Mouse (Mus musculus) limb, embryonic 10.5 days (tissue): ENCODE measurements around the gene Tmprss4. TPM values are rescaled to one million over a fixed set of nuclear protein-coding genes. Genes with fewer than 3 reads are reported as not detected.

Experiments used
- DNase-seq: peaks from one replicate; pipeline ENCODE4 v3.0.0-alpha.2; 2017; ENCODE audit warnings: low spot score
- H3K27ac ChIP-seq: fragments of 300-500 bp; sonication (generic); 2 replicates; pipeline ENCODE4 v1.5.1; 2016; ENCODE audit warnings: mild to moderate bottlenecking
- H3K27me3 ChIP-seq: fragments of 300-500 bp; sonication (generic); 2 replicates; pipeline ENCODE4 v1.6.1; 2016; ENCODE audit warnings: low read depth, mild to moderate bottlenecking; ENCODE audit not compliant: poor library complexity, severe bottlenecking
- H3K36me3 ChIP-seq: fragments of 300-500 bp; sonication (generic); 2 replicates; pipeline ENCODE4 v1.6.1; 2016; ENCODE audit warnings: mild to moderate bottlenecking, moderate library complexity
- H3K4me1 ChIP-seq: fragments of 300-500 bp; sonication (generic); 2 replicates; pipeline ENCODE4 v1.6.1; 2016
- H3K4me3 ChIP-seq: fragments of 300-500 bp; sonication (generic); 2 replicates; pipeline ENCODE4 v1.5.1; 2016; ENCODE audit warnings: mild to moderate bottlenecking, moderate library complexity
- H3K9me3 ChIP-seq: fragments of 300-500 bp; sonication (generic); replicated peaks from 2 replicates; pipeline ENCODE4 v1.6.1; 2016; ENCODE audit warnings: mild to moderate bottlenecking
- WGBS: fragments of 180-500 bp; shearing (Covaris S2); methylation state at CpG from one replicate; pipeline ENCODE4 v1.1.7; 2016; 5-methylcytosine and 5-hydroxymethylcytosine counted together
- polyA plus RNA-seq: library from polyadenylated mRNA; unstranded; fragments of >200 nt; fragmentation: Nextera tagmentation; extraction: Ambion mirVana; gene quantifications from 2 replicates; pipeline ENCODE4 v1.2.1, GENCODE M21; 2016

The Tmprss4 gene
- polyA plus RNA-seq, 1 experiment from 2014 or later = 0.43 TPM

DNA sequence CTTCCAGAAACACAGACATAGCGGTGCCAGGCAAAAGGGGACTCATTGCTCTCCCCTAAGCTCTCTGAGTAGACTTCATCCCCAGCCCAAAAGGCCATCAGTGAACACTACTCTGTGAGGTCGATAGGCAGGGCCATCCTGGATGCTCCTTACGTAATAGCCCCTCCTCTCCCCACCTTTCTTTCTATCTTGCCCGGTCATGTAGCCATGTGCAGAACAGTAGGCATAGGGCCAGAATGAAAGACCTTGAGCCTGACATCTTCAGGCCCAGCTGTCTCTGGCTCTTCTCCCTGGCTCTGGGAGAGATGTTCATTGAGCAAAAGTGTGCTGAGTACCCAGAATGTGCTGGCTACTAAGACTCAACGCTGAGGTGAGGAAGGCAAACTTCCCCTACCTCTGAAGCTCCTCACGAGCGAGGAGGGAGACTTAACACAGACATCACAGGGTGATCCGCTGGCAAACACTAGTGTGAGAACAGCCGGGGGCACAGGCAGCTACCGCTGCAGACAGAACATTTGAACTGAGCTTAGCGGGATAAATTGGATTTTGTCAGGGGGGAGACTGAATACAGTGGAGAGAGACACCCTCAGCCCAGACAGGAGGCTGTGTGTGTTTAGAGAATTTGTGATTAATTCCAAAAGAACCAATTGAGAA, 11.8 kb upstream of the Tmprss4 start:
- H3K27me3 ChIP-seq = no peaks in the 10 kb centered on the region
- H3K36me3 ChIP-seq = no peaks in the 10 kb centered on the region
- DNase-seq = no peak
- no peak overlapping the region for H3K4me3 ChIP-seq
- H3K27ac ChIP-seq = no peak overlapping the region
- H3K9me3 ChIP-seq = no peaks in the 10 kb centered on the region
- H3K4me1 ChIP-seq = no peaks in the 10 kb centered on the region
- 80% methylated on average over 11 of the region's 11 CpGs for WGBS

DNA sequence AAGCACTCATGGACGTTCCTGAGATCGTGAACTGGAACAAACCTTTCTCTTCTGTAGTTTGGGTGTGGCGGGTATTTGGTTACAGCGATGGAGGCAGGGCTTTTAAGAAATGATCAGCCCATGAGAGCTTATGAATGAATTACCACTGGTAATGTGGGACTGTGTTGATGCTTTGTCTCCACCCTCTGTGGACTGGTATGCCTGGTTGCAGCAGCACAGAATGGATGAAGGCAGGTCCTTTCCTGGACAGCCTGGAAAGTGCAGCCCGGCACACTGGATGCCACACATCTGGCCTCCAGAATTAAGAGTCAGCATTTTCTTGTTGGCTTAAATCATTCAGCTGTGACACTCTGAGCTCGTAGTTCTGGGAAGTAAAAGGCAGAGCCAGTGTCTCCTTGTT, 8.1 kb upstream of the Tmprss4 start:
- no peak for DNase-seq
- Histone ChIP-seq H3K36me3 (no peaks in the 10 kb centered on the region), H3K27me3 (no peaks in the 10 kb centered on the region), H3K4me3 (no peak overlapping the region), H3K9me3 (no peaks in the 10 kb centered on the region), H3K4me1 (no peaks in the 10 kb centered on the region), H3K27ac (no peak overlapping the region)
- WGBS = 83% methylated on average over 6 of the region's 6 CpGs

DNA sequence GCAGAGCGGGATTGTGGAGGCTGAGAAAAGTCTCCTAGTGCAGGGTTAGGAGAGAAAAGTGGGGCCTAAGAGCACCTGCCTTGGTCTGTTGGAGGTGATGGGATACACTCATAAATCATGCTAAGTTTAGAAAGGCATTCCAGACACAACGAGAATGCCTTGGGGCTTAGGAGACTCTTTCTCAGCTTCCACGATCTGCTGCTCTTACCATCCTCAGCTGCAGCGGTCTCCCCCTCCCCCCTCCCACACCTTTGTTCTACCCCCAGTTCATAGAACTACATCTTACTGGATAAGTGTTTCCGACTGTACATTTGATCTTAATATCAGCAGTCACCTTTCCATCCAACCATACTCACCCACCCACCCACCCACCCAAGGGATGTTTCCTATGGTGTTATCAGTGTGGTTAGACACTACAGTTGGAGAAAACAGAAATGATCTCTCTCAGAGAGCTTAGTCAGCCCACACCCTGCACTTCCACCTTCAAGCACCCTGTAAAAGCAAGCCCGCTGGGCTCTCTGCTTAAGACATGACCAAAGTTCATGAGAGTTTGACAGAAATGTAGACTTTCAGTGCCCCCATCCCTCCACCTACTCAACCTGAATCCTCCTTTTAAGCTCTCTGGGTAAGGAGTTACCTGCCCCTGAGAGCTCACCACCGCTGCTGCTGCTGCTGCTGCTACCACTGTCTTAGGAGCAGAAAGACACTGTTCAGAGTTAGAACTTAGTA, 3.3 kb upstream of the Tmprss4 start:
- Histone ChIP-seq H3K4me3 (no peak overlapping the region), H3K9me3 (no peaks in the 10 kb centered on the region), H3K27me3 (no peaks in the 10 kb centered on the region), H3K4me1 (peaks cover 10% of the 10 kb centered on the region), H3K36me3 (no peaks in the 10 kb centered on the region), H3K27ac (no peak overlapping the region)
- DNase-seq = no peak
- 72% methylated on average over 7 of the region's 7 CpGs for WGBS

DNA sequence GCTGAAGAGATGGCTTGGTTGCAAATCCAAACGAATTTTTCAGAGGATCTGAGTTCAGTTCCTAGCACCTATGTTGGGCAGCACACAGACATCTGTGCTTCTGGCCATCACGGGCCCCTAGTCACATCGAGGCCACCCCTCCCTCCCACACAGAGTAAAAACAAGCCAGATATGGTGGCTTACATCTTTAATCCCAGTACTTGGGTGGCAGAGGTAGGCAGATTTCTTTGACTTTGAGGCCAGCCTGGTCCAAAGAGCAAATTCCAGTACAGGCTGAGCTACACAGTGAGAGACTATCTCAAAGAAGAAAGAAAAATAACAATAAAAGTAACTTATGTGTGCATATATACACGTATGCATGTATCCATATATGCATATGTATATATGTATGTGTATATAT, 2.2 kb upstream of the Tmprss4 start:
- H3K27ac ChIP-seq = no peak overlapping the region
- H3K4me3 ChIP-seq = no peak overlapping the region
- no peaks in the 10 kb centered on the region for H3K36me3 ChIP-seq
- no peaks in the 10 kb centered on the region for H3K27me3 ChIP-seq
- H3K9me3 ChIP-seq = no peaks in the 10 kb centered on the region
- WGBS = 74% methylated on average over 4 of the region's 4 CpGs
- H3K4me1 ChIP-seq = peaks cover 10% of the 10 kb centered on the region
- no peak for DNase-seq

DNA sequence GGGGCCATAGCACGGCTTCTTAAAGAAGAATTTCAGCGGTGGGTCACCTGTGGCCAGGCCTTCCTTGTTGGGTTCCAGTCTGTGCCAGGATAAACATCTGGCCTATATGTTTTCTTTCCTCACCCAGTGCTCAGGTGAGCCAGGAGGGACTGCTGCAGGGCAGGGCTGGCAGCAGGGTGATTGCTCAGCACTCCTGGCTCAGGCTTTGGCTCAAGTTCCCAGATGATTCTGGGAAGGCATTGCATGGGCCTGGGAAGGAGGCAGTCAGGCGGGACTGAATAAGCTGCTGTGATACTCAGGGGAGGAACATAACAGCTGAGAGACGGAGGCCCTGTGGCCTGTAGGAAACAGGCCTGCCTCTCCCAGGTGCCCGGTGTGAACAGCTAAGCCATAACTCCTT, 1.3 kb upstream of the Tmprss4 start:
- no peak for DNase-seq
- Histone ChIP-seq H3K4me3 (no peak overlapping the region), H3K4me1 (peaks cover 10% of the 10 kb centered on the region), H3K27me3 (no peaks in the 10 kb centered on the region), H3K9me3 (no peaks in the 10 kb centered on the region), H3K27ac (0 out of 2 replicates have a peak overlapping the region, but pooled peaks have one; percentile 14), H3K36me3 (no peaks in the 10 kb centered on the region)
- 86% methylated on average over 5 of the region's 5 CpGs for WGBS

DNA sequence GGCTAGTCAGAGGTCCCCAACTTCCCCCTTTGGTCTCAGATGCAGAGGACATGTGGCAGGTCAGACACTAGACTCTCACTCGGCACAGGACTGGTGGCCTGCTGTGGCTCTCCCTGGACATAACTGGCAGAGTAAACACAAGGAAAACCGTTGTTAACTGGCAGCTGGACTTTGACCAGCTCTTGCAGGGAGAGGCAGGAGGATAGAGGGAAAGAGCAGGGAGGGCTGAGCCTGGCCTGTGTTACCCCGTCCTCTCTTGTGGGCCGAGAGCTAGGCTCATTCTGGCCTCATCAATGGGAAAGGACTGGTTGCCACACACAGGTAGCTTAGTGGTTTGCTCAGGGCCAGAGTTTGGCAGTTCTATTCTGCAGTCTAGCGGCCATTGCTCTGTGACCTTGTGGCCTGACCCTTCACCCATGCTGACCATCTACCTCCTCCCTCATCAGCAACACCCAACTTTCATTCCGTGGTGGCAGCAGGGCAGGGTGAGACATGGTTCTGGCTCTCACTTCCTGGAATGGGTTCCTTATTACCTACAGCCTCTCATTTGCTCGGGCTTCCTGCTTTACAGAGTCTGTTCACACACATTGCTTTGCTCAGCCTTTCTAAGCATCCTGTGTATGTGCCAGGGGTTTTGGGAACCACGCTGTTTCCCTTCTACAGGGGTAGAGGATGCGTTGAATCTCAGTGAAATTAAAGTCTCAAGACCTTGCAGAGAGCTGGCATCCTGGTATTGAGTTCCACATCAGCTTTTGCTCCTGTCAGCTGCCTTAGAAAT, 1.7 kb downstream of the Tmprss4 start:
- no peak overlapping the region for H3K4me3 ChIP-seq
- no peak for DNase-seq
- H3K27me3 ChIP-seq = no peaks in the 10 kb centered on the region
- H3K9me3 ChIP-seq = no peaks in the 10 kb centered on the region
- no peaks in the 10 kb centered on the region for H3K36me3 ChIP-seq
- H3K27ac ChIP-seq = no peak overlapping the region
- WGBS = 74% methylated on average over 9 of the region's 9 CpGs
- peaks cover 14% of the 10 kb centered on the region for H3K4me1 ChIP-seq

DNA sequence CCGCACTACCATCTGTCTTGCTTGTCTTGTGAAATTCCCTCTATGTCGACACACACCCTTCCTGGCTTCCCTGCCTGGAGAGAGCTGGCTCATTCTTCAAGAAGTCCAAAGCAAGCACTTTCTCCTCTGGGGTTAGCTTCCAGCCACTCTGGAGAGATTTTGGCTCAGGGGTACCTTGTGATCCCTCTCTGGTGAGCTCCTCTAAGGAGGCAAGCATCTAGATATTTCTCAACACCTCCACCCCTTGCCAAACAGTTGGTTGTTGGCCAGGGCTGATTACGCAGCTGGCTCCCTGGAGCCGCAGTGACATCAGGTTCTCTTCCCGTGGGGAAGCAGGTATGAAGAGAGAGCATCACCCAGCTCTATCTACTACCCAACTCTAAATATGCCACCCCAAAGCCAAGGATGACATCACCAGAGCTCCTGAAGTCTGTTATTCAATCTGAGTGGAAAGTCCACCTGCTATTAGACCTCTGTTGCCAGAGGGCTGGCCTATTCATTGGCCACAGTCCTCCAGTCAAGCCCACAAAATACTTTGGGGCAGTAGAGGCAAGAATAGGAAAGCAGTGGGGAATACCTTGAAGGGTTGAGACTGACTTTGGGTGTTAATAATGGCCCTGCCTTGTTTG, 2.5 kb downstream of the Tmprss4 start:
- no peaks in the 10 kb centered on the region for H3K27me3 ChIP-seq
- no peaks in the 10 kb centered on the region for H3K9me3 ChIP-seq
- H3K4me1 ChIP-seq = peaks cover 14% of the 10 kb centered on the region
- 82% methylated on average over 5 of the region's 5 CpGs for WGBS
- H3K27ac ChIP-seq = no peak overlapping the region
- no peaks in the 10 kb centered on the region for H3K36me3 ChIP-seq
- DNase-seq = no peak
- H3K4me3 ChIP-seq = no peak overlapping the region

DNA sequence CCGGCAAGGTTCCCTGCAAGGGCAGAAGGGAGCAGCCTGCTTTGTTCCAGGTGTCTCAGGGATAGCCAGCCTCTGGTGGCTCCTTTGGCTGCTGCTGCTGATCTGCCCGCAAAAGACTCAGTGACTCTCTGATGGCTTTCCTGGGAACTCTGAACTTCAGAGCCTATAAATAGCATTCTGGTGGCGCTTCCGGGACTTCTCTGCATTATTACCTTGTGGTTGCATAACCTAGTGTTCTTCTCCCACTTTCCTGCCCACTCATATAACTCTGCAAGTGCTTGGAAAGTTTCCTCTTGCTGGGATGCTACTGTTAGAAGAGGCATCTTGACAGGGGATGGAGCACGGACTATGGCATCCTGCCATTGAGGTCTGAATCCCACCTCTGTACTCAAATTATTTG, 6.3 kb downstream of the Tmprss4 start:
- no peak overlapping the region for H3K27ac ChIP-seq
- WGBS = 91% methylated on average over 5 of the region's 5 CpGs
- H3K27me3 ChIP-seq = no peaks in the 10 kb centered on the region
- H3K4me1 ChIP-seq = peaks cover 10% of the 10 kb centered on the region; the same call in 1 of the 2 replicates
- no peaks in the 10 kb centered on the region for H3K9me3 ChIP-seq
- DNase-seq = no peak
- H3K36me3 ChIP-seq = no peaks in the 10 kb centered on the region
- no peak overlapping the region for H3K4me3 ChIP-seq

DNA sequence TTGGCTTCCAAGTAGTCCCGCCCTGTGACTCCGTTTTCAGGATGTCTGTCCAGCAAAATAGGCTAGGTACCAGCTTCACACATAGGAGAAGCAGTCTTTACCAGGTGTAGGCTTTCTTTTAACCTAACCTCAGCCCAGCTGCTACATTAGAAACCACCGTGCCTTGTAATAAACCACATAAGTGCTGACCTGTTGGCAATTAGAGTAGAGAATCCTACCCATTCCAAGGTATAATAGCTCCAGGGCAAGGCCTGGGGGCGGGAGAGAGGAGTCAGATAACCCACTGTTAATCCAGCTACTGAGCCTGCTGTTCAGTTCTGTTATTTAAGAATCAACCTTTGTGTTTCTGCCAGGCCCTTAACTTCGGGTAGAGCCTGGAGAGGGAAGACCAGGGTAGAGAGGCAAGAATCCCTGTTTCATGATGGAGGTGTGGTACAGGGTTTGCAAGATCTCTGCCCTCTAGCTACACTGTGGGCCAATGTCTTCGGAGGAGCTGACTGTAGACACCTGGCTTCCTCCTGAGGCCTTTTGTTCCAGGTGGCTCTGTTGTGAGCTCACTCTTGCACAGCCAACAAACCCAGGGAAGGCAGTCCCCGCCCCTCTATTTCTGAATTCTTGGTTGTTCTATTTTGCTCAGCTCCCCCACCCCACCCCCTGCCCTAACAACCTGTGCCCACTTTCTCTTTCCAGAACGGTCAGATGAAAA, 7.6 kb downstream of the Tmprss4 start:
- WGBS = 81% methylated on average over 8 of the region's 8 CpGs
- no peak overlapping the region for H3K27ac ChIP-seq

DNA sequence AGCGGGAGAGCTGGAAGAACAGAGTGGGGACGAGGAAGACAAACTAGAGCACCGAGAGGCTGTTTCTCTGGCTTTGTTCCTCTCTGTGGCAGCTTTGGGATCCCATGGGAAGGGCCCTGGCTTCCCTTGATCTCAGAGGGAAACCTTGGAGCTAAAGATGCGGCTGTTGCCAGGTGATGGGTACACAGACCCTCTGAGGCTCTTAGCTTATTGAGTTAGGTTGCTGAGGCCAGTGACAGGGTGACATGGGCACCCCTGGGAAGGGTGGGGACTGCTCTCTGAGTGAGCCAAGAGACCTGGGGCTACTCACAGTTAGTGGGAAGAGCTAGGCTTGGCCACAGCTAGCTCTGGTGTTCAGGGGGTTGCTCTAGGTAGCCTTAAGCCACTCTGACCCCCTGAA, 8.4 kb downstream of the Tmprss4 start:
- 81% methylated on average over 4 of the region's 4 CpGs for WGBS
- H3K27ac ChIP-seq = no peak overlapping the region

More for the DNA sequence above, 7.6 kb downstream of the Tmprss4 start:
- no peak overlapping the region for H3K4me3 ChIP-seq
- H3K4me1 ChIP-seq = peaks cover 10% of the 10 kb centered on the region; the same call in 1 of the 2 replicates
- H3K36me3 ChIP-seq = no peaks in the 10 kb centered on the region
- DNase-seq = no peak
- H3K27me3 ChIP-seq = no peaks in the 10 kb centered on the region
- H3K9me3 ChIP-seq = no peaks in the 10 kb centered on the region

DNA sequence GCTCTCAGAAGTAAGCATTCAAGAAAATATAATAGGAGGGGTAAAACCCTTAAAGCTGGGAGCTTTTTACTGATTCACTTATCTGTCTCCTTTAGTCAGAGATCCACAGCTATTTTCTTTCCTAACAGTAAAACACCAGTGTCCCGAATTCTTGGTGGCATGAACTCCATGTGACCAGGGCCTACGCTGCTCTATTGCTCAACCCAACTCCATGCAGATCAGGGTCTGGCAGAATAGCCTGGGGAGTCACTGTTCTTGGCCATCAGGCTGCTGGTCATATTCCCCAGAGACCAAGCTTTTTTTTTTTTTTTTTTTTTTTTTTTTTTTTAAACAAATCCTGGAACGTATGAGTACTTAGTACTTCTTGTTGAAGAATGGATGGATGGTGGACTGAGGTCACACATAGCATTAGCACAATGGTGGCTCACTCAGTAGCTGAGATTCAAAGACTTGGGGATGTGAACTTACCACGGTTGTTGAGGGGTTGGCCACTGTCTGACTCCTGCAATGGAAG, 14.2 kb downstream of the Tmprss4 start:
- no peaks in the 10 kb centered on the region for H3K36me3 ChIP-seq
- no peak for DNase-seq
- H3K4me3 ChIP-seq = no peak overlapping the region
- no peak overlapping the region for H3K27ac ChIP-seq
- H3K27me3 ChIP-seq = no peaks in the 10 kb centered on the region
- no peaks in the 10 kb centered on the region for H3K4me1 ChIP-seq
- H3K9me3 ChIP-seq = no peaks in the 10 kb centered on the region
- 89% methylated on average over 4 of the region's 4 CpGs for WGBS

More for the DNA sequence above, 8.4 kb downstream of the Tmprss4 start:
- no peaks in the 10 kb centered on the region for H3K27me3 ChIP-seq
- DNase-seq = no peak
- no peak overlapping the region for H3K4me3 ChIP-seq
- no peaks in the 10 kb centered on the region for H3K36me3 ChIP-seq
- peaks cover 10% of the 10 kb centered on the region; the same call in 1 of the 2 replicates for H3K4me1 ChIP-seq
- no peaks in the 10 kb centered on the region for H3K9me3 ChIP-seq
